Mouse (Mus musculus): ENCODE measurements around the gene Vps16.

The Vps16 gene

GRCm38 (mm10) chr2:130424126-130424853, at the start of gene Vps16, which contains the start of gene Pced1a:
Gene Vps16, plus strand, starts transcription at chr2:130424339.
Gene Pced1a, minus strand, starts transcription at chr2:130424701.
- peak; percentile 89 for DNase-seq (ENCODE audit: low spot score)

DNA sequence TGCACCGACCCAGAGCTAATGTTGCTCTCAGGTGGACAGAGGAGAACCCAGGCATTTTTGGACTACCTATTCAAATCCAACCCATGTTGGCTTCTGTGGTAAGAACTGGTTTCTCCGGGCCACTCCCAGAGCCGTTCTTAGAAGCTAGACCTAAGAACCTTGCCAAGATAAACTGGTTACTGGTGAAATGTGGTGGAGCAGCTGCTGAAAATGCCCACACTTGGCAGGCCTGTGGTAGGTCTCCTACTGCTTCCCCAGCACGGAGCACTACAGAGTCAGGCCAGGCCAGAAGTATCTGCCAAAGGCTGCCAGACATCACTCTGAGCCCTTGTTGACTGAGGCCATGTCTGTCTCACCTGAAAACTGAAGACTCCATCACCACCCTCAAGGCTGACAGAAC, 49.2 kb upstream of the Vps16 start:
- DNase-seq (ENCODE audit: low spot score): no peak

GRCm38 (mm10) chr2:130383205-130383604, 40.9 kb upstream of the Vps16 start:
- no peak for DNase-seq (ENCODE audit: low spot score)

GRCm38 (mm10) chr2:130383895-130384294, 40.2 kb upstream of the Vps16 start:
- DNase-seq (ENCODE audit: low spot score): no peak

- DNase-seq (ENCODE audit: low spot score): no peak
Observed at GRCm38 (mm10) chr2:130386212-130386611, 37.9 kb upstream of the Vps16 start.

- no peak for DNase-seq (ENCODE audit: low spot score)
Observed at GRCm38 (mm10) chr2:130388796-130389195, 35.3 kb upstream of the Vps16 start.

GRCm38 (mm10) chr2:130390993-130391625, 33.0 kb upstream of the Vps16 start:
- DNase-seq (ENCODE audit: low spot score): no peak

DNA sequence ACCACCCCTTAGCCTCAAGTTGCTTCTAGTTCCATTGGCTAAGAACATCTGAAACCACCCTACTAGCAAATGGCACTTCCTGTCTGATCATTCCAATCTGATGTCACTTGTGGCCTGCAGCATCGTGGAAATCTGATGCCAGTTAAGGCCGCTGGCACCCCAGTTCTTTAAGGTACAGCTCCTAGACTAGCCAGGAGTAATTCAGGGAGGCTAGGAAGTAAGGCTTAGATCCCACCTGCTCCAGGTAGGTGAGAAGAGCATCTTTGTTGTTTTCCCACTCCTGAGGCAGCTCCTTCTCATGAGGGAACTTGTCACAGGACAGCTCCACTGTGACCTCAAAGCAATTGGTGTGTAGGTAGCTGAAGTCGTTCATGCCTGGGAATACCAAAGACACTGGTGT, 31.3 kb upstream of the Vps16 start:
- DNase-seq (ENCODE audit: low spot score): no peak

DNA sequence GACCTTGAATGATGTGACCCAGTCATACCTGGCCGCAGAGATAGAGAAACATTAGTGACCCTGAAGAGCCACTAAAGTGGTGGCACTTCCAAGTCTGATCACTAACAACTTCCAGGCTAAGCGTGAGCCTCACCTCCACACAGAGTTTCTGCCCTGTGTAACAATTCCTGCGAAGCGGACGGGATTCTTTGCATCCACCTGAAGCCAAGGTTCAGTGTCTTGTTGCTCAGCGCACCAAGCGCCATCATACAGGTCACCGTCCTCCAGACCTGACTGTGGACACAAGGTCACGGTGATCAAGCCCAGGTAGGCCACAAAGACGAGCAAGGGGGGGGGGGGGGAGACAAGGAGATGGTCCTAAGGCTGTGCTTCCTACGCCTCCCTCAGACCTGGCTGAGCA, 28.4 kb upstream of the Vps16 start:
- no peak for DNase-seq (ENCODE audit: low spot score)

- DNase-seq (ENCODE audit: low spot score): no peak
Observed at GRCm38 (mm10) chr2:130397186-130397985, 26.8 kb upstream of the Vps16 start, which contains the start of gene Cpxm1. Gene Cpxm1, minus strand, starts transcription at chr2:130397574.

DNA sequence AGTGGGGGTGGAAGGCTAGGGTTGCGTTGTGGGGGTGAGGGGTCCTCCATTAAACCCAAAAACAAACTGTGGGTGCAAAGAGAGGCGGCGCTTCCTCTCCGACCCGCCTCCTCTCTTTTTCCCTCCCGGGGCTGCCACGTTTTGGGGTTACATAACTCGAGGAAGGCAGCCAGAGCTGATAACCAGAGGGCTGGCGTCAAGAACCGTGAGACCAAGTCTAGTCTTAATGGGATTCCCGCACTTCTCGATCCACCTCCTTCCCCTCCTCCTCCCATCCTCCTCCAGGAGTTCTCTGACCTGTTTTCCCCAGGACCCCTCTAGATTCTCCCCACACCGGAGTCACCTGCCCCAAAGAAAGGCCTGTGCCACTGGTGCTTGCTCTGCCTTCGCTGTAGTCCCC, 26.0 kb upstream of the Vps16 start:
- DNase-seq (ENCODE audit: low spot score): no peak

GRCm38 (mm10) chr2:130400046-130400445, 24.1 kb upstream of the Vps16 start:
- DNase-seq (ENCODE audit: low spot score): no peak

- DNase-seq (ENCODE audit: low spot score): no peak
Observed at GRCm38 (mm10) chr2:130401891-130402290, 22.2 kb upstream of the Vps16 start.

GRCm38 (mm10) chr2:130404939-130405338, 19.2 kb upstream of the Vps16 start, which contains the start of the genes Gm28372 and 1700020A23Rik:
Gene Gm28372, plus strand, starts transcription at chr2:130405239.
Gene 1700020A23Rik, plus strand, starts transcription at chr2:130405259.
- no peak for DNase-seq (ENCODE audit: low spot score)

DNA sequence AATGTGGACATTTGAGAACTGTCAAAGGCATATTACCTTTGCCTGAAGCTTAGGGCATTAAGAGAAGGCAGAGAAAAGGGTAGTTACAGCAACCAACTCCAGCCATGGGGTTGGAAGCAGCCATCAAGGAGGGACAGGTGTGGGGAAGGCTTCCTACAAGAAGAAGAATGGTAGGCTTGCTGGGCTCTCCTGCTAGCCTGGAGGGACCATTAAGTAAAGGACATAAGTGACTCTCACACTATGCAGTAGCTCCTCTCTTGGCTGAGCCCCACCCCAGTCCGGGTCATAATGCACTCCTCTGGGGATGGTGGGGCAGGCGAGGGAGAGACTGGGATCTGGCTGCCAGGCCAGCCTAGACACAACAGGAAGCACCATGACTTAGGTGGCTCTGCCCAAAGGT, 18.0 kb upstream of the Vps16 start, which contains the start of gene Tmem239:
Gene Tmem239 (plus strand): TSS at position 301 of the 400 bp plus-strand sequence.
- DNase-seq (ENCODE audit: low spot score): no peak

- DNase-seq (ENCODE audit: low spot score): no peak
Observed at GRCm38 (mm10) chr2:130408194-130408593, 15.9 kb upstream of the Vps16 start.

DNA sequence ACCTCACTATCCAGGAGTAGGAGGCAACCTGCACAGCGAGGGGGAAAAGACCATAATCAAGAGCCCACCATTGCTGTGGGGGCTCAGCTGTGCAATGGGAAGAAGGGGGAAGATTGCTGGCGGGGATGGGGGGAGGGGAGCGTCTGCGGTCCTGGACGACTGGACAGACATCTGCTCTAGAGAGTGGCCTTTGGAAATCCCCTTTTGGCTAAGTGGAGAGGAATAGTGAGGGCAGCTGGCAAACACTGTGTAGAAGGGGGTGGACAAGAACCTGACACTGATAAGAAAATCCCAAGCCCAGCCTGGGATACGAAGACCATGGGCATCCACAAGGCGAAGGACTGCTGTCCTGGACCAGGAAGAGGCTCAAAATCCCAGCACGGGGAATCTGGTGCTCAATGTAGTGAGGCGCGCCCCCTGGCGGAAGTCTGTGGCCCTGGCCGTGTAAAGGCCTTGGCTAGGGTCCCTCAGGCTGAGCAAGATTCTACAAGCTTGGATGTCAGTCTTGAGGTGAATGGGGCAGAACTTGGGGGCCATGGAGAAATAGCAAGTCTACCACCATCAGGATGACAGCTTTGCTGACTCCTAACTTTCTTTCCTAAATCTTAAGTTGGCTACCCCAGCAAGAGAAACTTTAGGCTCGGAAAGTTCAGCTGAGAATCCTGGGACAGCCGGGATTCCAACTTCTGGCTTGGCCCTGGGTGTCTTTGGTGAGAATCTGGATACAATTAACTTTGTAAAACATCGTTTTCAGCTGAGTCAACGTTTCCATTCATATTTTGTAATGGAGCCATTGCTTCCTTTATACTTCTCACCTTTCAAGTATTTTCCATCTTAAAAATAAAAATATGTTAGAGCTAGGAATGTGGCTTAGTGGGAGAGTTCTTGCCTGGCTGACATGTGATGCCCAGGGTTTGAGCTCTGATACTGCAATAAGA, 12.3 kb upstream of the Vps16 start:
- DNase-seq (ENCODE audit: low spot score): peak; percentile 70

- no peak for DNase-seq (ENCODE audit: low spot score)
Observed at GRCm38 (mm10) chr2:130412775-130413174, 11.4 kb upstream of the Vps16 start.

- DNase-seq (ENCODE audit: low spot score): no peak
Observed at GRCm38 (mm10) chr2:130414094-130414856, 9.9 kb upstream of the Vps16 start.

DNA sequence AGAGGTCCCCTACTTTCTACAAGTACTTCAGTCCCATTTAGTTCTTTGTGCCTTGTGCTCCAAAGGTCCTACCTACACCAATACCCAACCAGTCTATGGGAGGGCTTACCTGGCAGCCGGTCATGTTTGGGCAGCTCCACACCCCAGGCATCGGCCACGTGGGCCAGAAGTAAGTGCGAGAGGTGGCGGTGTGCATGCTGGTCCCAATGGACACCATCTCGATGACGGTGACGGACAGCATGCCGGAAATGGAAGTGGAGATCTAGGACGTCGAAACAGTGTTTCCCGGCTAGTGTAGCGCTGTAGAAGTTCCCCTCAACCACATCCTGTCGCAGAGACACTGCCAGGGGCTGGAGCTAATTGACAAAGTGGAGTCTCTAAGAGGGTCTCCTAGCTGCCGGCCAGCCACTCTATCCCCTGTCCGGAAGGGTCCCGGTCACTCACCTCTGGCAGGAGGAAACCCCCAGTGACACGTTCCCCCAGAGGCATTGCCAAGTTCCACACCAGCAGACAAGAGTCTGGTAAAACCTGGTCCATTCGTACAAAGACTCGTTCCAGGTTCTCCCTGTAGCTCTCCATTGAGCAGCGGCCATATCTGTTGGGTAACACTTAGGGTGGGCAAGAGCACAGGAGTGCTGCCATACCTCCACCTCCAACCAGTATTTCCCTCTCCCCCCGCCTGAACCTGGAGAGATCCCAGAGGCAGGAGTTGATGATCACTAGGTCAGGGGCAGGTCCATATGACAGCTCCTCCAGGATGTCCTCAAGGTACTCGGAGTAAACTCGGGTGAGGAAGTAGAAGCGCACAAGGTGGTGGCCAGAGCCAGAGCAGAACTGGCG, 2.1 kb upstream of the Vps16 start:
- DNase-seq (ENCODE audit: low spot score): no peak
